ENCODE assay signal across 15 mouse cellular contexts in the genomic region with DNA sequence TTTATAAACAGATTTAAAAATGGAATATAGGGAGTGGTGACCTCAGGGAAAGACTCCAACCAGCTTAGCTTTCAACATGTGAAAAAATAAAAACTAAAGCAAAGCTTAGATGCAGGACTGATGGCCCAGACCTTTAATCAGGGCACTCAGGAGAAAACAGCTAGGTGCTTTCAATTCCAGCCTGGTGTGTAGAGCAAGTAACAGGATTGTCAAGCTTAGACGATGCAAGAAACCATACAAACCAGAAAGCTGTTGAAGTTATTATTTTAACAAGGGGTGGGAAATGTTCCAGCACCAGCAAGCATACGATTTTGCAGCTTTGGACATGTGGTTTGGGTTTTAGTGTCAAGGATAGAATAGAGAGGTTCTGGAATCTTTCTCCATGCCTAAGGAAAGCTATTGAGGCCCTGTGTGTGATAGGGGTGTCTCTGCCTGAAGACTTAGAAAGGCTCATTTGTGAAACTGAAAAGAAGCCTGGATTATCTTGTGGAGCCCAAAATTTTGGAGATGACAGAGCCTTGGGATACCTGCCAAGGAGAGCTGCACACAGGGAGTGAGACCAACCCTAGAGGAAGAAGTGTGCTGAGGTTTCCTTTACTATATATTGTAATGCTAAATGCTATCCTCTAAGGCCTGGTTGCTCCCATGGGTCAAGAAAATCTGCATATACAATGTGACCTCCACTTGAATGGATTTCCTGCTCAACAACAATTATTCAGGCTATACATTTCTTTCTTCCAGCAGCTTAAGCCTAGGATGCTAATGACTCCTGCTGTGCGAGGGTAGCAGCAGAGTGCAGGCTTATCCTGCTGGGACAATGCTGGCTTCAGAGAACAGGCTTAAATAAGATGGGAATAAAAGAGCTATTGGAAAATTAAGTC.
A peak's percentile ranks its signal among the peaks of the same experiment; 100 is the strongest.
DNase-seq lines count a peak whose midpoint lies in the region; ATAC-seq and TF ChIP-seq lines count a peak whose summit lies in the region.
"Had no signal": no experiment of that assay in that cellular context is flagged by ENCODE, and none has a peak within 500 bp of the region (broad histone marks: within the 10 kb centered on the region; RNA-seq: fewer than 3 reads in every experiment).

No protein-coding gene starts in this region.

- no peak for TF ChIP-seq CTCF in midbrain, postnatal 0 days (IDR thresholded peaks at IDR 0.05)

- 7% methylated on average over 3 of the region's 3 CpGs for WGBS in midbrain, embryonic 10.5 days
- WGBS in midbrain, postnatal 0 days: 10% methylated on average over 3 of the region's 3 CpGs
- 5% methylated on average over 3 of the region's 3 CpGs for WGBS in forebrain, embryonic 15.5 days
- WGBS in intestine, embryonic 16.5 days: 50% methylated on average over 3 of the region's 3 CpGs

- H3K4me2 ChIP-seq in midbrain, postnatal 0 days (ENCODE audit: low read depth, low read length, poor library complexity, severe bottlenecking): no peak overlapping the region
- no peak overlapping the region for H3K4me2 ChIP-seq in forebrain, embryonic 15.5 days (replicated peaks)
- H3K4me2 ChIP-seq in intestine, embryonic 16.5 days (ENCODE audit: low read depth, low read length): no peak overlapping the region
- H3K4me2 ChIP-seq: embryonic facial prominence, embryonic 15.5 days; heart, embryonic 15.5 days; lung, embryonic 15.5 days; neural tube, embryonic 13.5 days had no signal

- no peak overlapping the region for H3K9ac ChIP-seq in midbrain, postnatal 0 days (replicated peaks; ENCODE audit: low read length, poor library complexity, severe bottlenecking)
- H3K9ac ChIP-seq in forebrain, embryonic 15.5 days (replicated peaks): no peak overlapping the region
- H3K9ac ChIP-seq in intestine, embryonic 16.5 days (ENCODE audit: low read depth, low read length): no peak overlapping the region
- H3K9ac ChIP-seq: embryonic facial prominence, embryonic 15.5 days; heart, embryonic 15.5 days; lung, embryonic 15.5 days; neural tube, embryonic 13.5 days had no signal

- peak; percentile 63 for DNase-seq in midbrain, embryonic 10.5 days (ENCODE audit: low spot score)
- DNase-seq in midbrain, postnatal 0 days (ENCODE audit: low spot score): no peak
- peak; percentile 54 for DNase-seq in embryo, embryonic 10 days (ENCODE audit: low spot score)
- peak; percentile 58 for DNase-seq in retina, embryonic 14.5 days (ENCODE audit: low spot score)
- DNase-seq in frontal cortex, postnatal 14 days (ENCODE audit: low spot score in 2 of 2): no peak
- DNase-seq: adrenal gland, postnatal 36 days; cerebellum, adult 11 months had no signal

- H3K27ac ChIP-seq in midbrain, embryonic 10.5 days (replicated peaks): peak overlapping the region; percentile 69
- no peak overlapping the region for H3K27ac ChIP-seq in midbrain, postnatal 0 days (ENCODE audit: low read depth, low read length)
- H3K27ac ChIP-seq in forebrain, embryonic 15.5 days (replicated peaks): 0 out of 2 replicates have a peak overlapping the region, but pooled peaks have one; percentile 15
- no peak overlapping the region for H3K27ac ChIP-seq in intestine, embryonic 16.5 days (ENCODE audit: low read length)
- H3K27ac ChIP-seq: embryonic facial prominence, embryonic 15.5 days; heart, embryonic 15.5 days; layer of hippocampus, adult 2 months; lung, embryonic 15.5 days; neural tube, embryonic 13.5 days had no signal

- H3K27me3 ChIP-seq in midbrain, embryonic 10.5 days (ENCODE audit: low read depth, poor library complexity, severe bottlenecking): no peaks in the 10 kb centered on the region
- no peaks in the 10 kb centered on the region for H3K27me3 ChIP-seq in midbrain, postnatal 0 days (ENCODE audit: insufficient read depth, low read length)
- H3K27me3 ChIP-seq in forebrain, embryonic 15.5 days: no peaks in the 10 kb centered on the region
- no peaks in the 10 kb centered on the region for H3K27me3 ChIP-seq in intestine, embryonic 16.5 days (replicated peaks; ENCODE audit: control insufficient read depth, insufficient read depth, low read length)
- H3K27me3 ChIP-seq: embryonic facial prominence, embryonic 15.5 days; heart, embryonic 15.5 days; lung, embryonic 15.5 days; neural tube, embryonic 13.5 days had no signal

- no peaks in the 10 kb centered on the region; the same call in 1 of the 2 replicates for H3K9me3 ChIP-seq in midbrain, embryonic 10.5 days (replicated peaks)
- H3K9me3 ChIP-seq in midbrain, postnatal 0 days (ENCODE audit: low read length): no peaks in the 10 kb centered on the region
- no peaks in the 10 kb centered on the region for H3K9me3 ChIP-seq in forebrain, embryonic 15.5 days
- H3K9me3 ChIP-seq in intestine, embryonic 16.5 days (ENCODE audit: control insufficient read depth, low read length): no peaks in the 10 kb centered on the region
- H3K9me3 ChIP-seq: embryonic facial prominence, embryonic 15.5 days; heart, embryonic 15.5 days; lung, embryonic 15.5 days; neural tube, embryonic 13.5 days had no signal

- no peak overlapping the region for H3K4me3 ChIP-seq in midbrain, embryonic 10.5 days
- H3K4me3 ChIP-seq in midbrain, postnatal 0 days (ENCODE audit: low read depth, low read length): no peak overlapping the region
- no peak overlapping the region for H3K4me3 ChIP-seq in forebrain, embryonic 15.5 days
- H3K4me3 ChIP-seq in intestine, embryonic 16.5 days (ENCODE audit: low read length): no peak overlapping the region
- H3K4me3 ChIP-seq: embryonic facial prominence, embryonic 15.5 days; heart, embryonic 15.5 days; layer of hippocampus, adult 2 months; lung, embryonic 15.5 days; neural tube, embryonic 13.5 days had no signal

- H3K4me1 ChIP-seq in midbrain, embryonic 10.5 days: peaks cover 25% of the 10 kb centered on the region
- H3K4me1 ChIP-seq in midbrain, postnatal 0 days (ENCODE audit: insufficient read depth, low read length): no peaks in the 10 kb centered on the region
- H3K4me1 ChIP-seq in forebrain, embryonic 15.5 days: no peaks in the 10 kb centered on the region
- H3K4me1 ChIP-seq in intestine, embryonic 16.5 days (ENCODE audit: control insufficient read depth, insufficient read depth, low read length): no peaks in the 10 kb centered on the region
- H3K4me1 ChIP-seq: embryonic facial prominence, embryonic 15.5 days; heart, embryonic 15.5 days; lung, embryonic 15.5 days; neural tube, embryonic 13.5 days had no signal

- H3K36me3 ChIP-seq in midbrain, embryonic 10.5 days: no peaks in the 10 kb centered on the region
- H3K36me3 ChIP-seq in midbrain, postnatal 0 days (ENCODE audit: insufficient read depth, low read length): no peaks in the 10 kb centered on the region
- H3K36me3 ChIP-seq in forebrain, embryonic 15.5 days: no peaks in the 10 kb centered on the region
- no peaks in the 10 kb centered on the region for H3K36me3 ChIP-seq in intestine, embryonic 16.5 days (ENCODE audit: control insufficient read depth, insufficient read depth, low read length)
- H3K36me3 ChIP-seq: embryonic facial prominence, embryonic 15.5 days; heart, embryonic 15.5 days; lung, embryonic 15.5 days; neural tube, embryonic 13.5 days had no signal

- ATAC-seq in midbrain, postnatal 0 days (ENCODE audit: low FRiP score): no peak
- ATAC-seq in forebrain, embryonic 15.5 days (replicated peaks): no peak; the same call in 1 of the 2 replicates
- ATAC-seq in granulocyte monocyte progenitor cell, adult 5-6 weeks (replicated peaks; ENCODE audit: poor library complexity, severe bottlenecking): no peak
- no peak for ATAC-seq in intestine, embryonic 16.5 days

Comparison
In these comparisons a context has a peak if more than half of its experiments do, and no peak if none do; other contexts are left out.
1. DNase-seq: peak in midbrain, embryonic 10.5 days (single experiment), embryo, embryonic 10 days (single experiment) and retina, embryonic 14.5 days (single experiment); none in midbrain, postnatal 0 days (single experiment) and frontal cortex, postnatal 14 days (0 of 2).
2. H3K27ac ChIP-seq: peak in midbrain, embryonic 10.5 days (single experiment) and forebrain, embryonic 15.5 days (single experiment); none in midbrain, postnatal 0 days (single experiment) and intestine, embryonic 16.5 days (single experiment).